Mouse (Mus musculus) lung, embryonic 16.5 days (tissue): ENCODE results near the gene Arhgef25. TPM values are rescaled to one million over a fixed set of nuclear protein-coding genes. Genes with fewer than 3 reads are reported as not detected.

Experiments
- ATAC-seq: fragments of 200-750 bp; cut with Nextera tagmentation; 2 replicates; pipeline ENCODE4 v1.8.0; 2017; ENCODE audit warnings: low read depth, mild to moderate bottlenecking, moderate library complexity
- H3K27ac ChIP-seq: fragments of 300-500 bp; sonication (generic); 2 replicates; pipeline ENCODE4 v1.5.1; 2014; ENCODE audit warnings: mild to moderate bottlenecking, control low read depth, low read length
- H3K27me3 ChIP-seq: fragments of 300-500 bp; sonication (generic); 2 replicates; pipeline ENCODE4 v1.6.1; 2014; ENCODE audit warnings: low read depth, low read length, mixed read lengths; ENCODE audit not compliant: control insufficient read depth, insufficient read depth
- H3K36me3 ChIP-seq: fragments of 300-500 bp; sonication (generic); 2 replicates; pipeline ENCODE4 v1.6.1; 2014; ENCODE audit warnings: low read length; ENCODE audit not compliant: control insufficient read depth, insufficient read depth
- H3K4me1 ChIP-seq: fragments of 300-500 bp; sonication (generic); replicated peaks from 2 replicates; pipeline ENCODE4 v1.6.1; 2014; ENCODE audit warnings: low read length, mixed read lengths; ENCODE audit not compliant: control insufficient read depth, insufficient read depth
- H3K4me2 ChIP-seq: fragments of 300-500 bp; sonication (generic); 2 replicates; pipeline ENCODE4 v1.6.1; 2014; ENCODE audit warnings: low read depth, low read length, control low read depth
- H3K4me3 ChIP-seq: fragments of 300-500 bp; sonication (generic); 2 replicates; pipeline ENCODE4 v1.5.1; 2014; ENCODE audit warnings: mild to moderate bottlenecking, low read length, control low read depth
- H3K9ac ChIP-seq: fragments of 300-500 bp; sonication (generic); 2 replicates; pipeline ENCODE4 v1.6.1; 2014; ENCODE audit warnings: low read length, control low read depth
- H3K9me3 ChIP-seq: fragments of 300-500 bp; sonication (generic); 2 replicates; pipeline ENCODE4 v1.6.1; 2016; ENCODE audit warnings: low read length; ENCODE audit not compliant: control insufficient read depth
- WGBS: fragments of 180-500 bp; shearing (Covaris S2); extraction: QIAGEN DNeasy Blood & Tissue Kit; methylation state at CpG from one replicate; pipeline ENCODE4 v1.1.7; 2014; 5-methylcytosine and 5-hydroxymethylcytosine counted together
- polyA plus RNA-seq: library from polyadenylated mRNA; unstranded; fragments of >200 nt; fragmentation: Nextera tagmentation; extraction: Ambion mirVana; gene quantifications from 2 replicates; pipeline ENCODE4 v1.2.1, GENCODE M21; 2015

Gene Arhgef25
- polyA plus RNA-seq, 1 experiment from 2014 or later, result 60.3 TPM

DNA sequence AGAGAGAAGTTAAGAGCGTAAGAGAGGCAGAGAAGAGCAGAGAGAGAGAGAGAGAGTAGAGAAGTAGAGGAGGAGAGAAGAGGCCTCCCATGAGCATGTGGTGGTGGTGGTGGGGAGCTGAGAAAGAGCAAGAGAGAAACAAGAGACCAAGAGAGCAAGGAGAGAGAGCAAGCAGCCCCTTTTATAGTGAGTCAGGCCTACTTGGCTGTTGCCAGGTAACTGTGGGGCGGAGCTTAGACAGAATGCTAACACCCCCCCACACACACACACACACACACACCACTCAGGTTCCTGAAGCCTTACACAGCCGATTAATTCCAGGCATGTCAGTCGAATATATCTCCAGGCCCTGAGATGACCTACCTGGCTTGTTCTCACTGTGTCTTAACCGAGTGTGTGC lies 44.6 kb downstream of the Arhgef25 start:
- H3K27ac ChIP-seq, result no peak overlapping the region
- no peaks in the 10 kb centered on the region for H3K27me3 ChIP-seq
- no peak overlapping the region for H3K4me3 ChIP-seq
- no peak overlapping the region for H3K4me2 ChIP-seq
- no peaks in the 10 kb centered on the region for H3K9me3 ChIP-seq
- no peaks in the 10 kb centered on the region for H3K36me3 ChIP-seq
- no peak for ATAC-seq
- no peak overlapping the region for H3K9ac ChIP-seq
- no peaks in the 10 kb centered on the region for H3K4me1 ChIP-seq
- 72% methylated on average over 5 of the region's 5 CpGs for WGBS

DNA sequence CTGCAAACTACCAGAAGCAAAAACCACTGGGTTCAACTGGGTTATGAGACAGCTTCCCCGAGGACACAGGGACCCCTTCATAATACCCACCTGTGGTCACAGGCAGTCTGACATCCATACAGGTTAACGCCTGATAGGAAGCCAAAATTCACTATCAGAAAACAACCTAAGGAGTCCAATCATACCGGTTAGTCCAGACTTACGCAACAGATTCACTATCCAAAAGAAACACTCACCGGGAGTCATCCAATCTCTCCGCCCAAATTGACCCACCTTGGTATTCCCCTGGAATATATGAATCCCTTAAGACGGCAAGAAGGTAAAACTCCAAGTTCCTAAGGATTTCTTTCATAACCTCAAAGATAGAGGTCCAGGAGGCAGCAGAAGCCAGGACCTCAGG lies 45.3 kb downstream of the Arhgef25 start:
- Histone ChIP-seq H3K4me3 (no peak overlapping the region), H3K4me2 (no peak overlapping the region), H3K36me3 (no peaks in the 10 kb centered on the region), H3K27me3 (no peaks in the 10 kb centered on the region), H3K9ac (no peak overlapping the region), H3K27ac (no peak overlapping the region), H3K4me1 (no peaks in the 10 kb centered on the region), H3K9me3 (no peaks in the 10 kb centered on the region)
- WGBS, result 85% methylated on average over 7 of the region's 7 CpGs
- ATAC-seq, result no peak

DNA sequence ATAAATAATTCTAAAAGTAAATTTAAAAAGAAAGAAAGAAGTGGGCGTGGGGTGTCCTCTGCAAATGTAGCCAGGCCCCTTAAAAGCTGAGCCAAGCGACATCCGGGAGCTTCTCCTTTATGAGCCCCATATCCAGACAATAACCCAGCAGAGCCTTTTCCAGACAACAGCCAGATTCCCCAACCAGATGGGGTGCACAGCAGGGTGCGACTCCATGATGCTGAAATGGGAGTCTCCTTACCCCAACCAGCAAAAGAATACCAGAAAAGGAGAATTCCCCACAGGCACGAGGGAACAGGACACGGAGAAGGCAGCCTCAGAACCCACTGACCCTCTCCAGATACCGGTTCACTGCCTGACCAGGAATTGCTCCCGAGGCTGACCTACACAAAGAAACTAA lies 46.7 kb downstream of the Arhgef25 start:
- ATAC-seq, result no peak
- 84% methylated on average over 8 of the region's 8 CpGs for WGBS

DNA sequence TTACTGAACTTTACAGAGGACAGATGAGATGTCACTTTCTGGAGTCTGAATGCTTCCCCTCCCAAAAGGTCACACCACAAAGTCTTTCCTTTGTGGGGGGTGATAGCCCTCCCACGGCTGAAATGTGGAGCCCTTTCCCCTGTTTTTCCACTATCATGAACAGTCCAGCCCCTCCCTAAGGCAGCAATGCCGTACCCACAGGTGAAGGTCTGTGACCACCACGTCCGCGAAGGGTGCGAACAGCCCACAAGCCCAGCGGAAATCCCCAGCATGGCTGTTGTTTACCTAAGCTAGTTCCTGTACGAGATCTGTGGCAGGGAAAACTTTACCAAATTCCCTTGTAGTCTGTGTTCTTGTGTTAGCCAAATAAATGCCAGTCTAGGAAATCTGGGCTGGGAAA lies 48.4 kb downstream of the Arhgef25 start:
- Histone ChIP-seq H3K4me2 (no peak overlapping the region), H3K9ac (no peak overlapping the region), H3K27me3 (no peaks in the 10 kb centered on the region), H3K9me3 (no peaks in the 10 kb centered on the region), H3K4me1 (no peaks in the 10 kb centered on the region), H3K4me3 (no peak overlapping the region), H3K36me3 (no peaks in the 10 kb centered on the region), H3K27ac (no peak overlapping the region)
- 44% methylated on average over 8 of the region's 8 CpGs for WGBS
- ATAC-seq, result no peak

More for the DNA sequence above, 46.7 kb downstream of the Arhgef25 start:
- Histone ChIP-seq H3K27me3 (no peaks in the 10 kb centered on the region), H3K36me3 (no peaks in the 10 kb centered on the region), H3K27ac (no peak overlapping the region), H3K4me3 (no peak overlapping the region), H3K9ac (no peak overlapping the region), H3K4me2 (no peak overlapping the region), H3K9me3 (no peaks in the 10 kb centered on the region), H3K4me1 (no peaks in the 10 kb centered on the region)

DNA sequence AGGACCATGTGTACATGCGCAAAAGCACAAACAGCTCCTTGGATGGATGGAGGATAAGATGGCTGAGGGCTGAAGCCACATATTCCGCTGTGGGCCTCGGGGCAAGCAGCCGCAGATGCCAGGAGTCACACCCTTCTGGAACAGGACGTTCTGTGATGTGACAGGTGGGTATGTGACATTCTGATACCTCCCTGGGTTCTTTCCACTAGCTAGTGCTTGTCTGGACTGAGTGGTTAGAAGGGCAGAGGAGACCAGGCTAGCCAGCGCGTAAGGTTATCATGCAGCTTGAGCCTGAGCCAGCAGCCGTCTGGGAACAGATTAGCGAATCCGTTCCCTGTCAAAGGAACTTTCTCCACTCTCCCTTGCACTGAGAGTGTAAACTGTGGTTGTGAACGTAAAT lies 48.9 kb downstream of the Arhgef25 start:
- no peaks in the 10 kb centered on the region for H3K36me3 ChIP-seq
- H3K27ac ChIP-seq, result no peak overlapping the region
- no peak overlapping the region for H3K9ac ChIP-seq
- no peak overlapping the region for H3K4me3 ChIP-seq
- no peaks in the 10 kb centered on the region for H3K4me1 ChIP-seq
- ATAC-seq, result no peak
- no peaks in the 10 kb centered on the region for H3K9me3 ChIP-seq
- WGBS, result 64% methylated on average over 11 of the region's 11 CpGs
- H3K27me3 ChIP-seq, result no peaks in the 10 kb centered on the region
- no peak overlapping the region for H3K4me2 ChIP-seq

DNA sequence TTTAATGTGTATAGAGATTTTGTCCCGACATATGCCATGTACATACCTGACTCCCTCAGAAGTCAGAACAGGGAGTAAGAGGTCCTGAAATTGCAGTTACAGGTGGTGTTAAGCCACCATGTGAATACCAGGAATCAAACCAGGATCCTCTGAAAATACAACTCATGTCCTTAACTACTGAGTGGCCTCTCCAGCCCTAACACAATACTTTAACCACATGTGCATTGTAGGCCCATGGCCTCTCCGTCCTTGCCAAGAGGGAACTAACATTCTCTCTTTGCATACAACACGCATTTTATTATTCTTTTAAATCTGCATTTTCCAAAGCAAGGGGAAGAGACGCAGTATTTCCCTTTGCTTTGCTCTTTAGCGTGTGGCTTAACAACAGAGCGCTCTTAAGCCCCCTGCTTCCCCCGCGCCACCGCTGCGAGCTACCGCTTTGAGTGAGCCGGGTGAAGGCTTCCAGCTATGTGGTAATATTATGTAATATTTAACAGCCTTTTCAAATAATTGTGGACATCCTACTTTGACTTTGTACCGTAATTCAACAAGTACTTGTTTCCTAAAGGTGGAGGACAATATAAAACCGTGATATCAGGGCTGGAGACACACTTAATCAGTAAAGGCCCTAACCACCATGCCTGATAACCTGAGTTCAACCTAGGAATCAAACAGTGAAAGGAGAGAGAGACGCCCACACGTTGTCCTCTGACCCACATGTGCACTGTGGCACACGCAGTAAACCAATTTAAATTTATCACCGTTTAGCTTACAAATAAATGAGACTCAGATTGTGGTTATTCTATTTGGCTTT lies 51.3 kb downstream of the Arhgef25 start:
- Histone ChIP-seq H3K9me3 (no peaks in the 10 kb centered on the region), H3K4me3 (no peak overlapping the region), H3K27ac (no peak overlapping the region), H3K9ac (no peak overlapping the region), H3K36me3 (no peaks in the 10 kb centered on the region), H3K4me1 (no peaks in the 10 kb centered on the region), H3K27me3 (no peaks in the 10 kb centered on the region), H3K4me2 (no peak overlapping the region)
- WGBS, result 70% methylated on average over 18 of the region's 18 CpGs
- ATAC-seq, result no peak

DNA sequence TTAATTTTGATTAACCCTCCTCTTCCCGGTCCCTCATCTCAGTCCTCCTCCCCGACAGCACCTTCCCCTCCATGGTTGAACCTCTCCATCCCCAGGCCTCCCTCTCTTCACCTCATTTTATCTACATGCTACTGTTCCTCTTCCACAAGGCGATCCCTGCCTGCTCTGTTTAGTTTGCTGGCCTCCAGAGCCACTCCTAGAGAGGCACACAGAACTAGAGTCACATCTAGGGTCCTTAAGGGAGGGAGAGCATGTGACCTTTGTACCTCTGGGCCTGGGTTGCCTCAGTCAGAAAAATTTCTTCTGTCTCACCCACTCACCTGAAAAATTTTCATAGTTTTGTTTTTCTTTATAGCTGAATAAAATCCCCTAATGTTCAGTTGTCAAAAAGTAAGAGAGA lies 52.0 kb downstream of the Arhgef25 start:
- Histone ChIP-seq H3K4me3 (no peak overlapping the region), H3K27ac (no peak overlapping the region), H3K36me3 (no peaks in the 10 kb centered on the region), H3K9me3 (no peaks in the 10 kb centered on the region), H3K4me1 (no peaks in the 10 kb centered on the region), H3K27me3 (no peaks in the 10 kb centered on the region), H3K9ac (no peak overlapping the region), H3K4me2 (no peak overlapping the region)
- no peak for ATAC-seq
- WGBS, result 68% methylated on average over 3 of the region's 3 CpGs

DNA sequence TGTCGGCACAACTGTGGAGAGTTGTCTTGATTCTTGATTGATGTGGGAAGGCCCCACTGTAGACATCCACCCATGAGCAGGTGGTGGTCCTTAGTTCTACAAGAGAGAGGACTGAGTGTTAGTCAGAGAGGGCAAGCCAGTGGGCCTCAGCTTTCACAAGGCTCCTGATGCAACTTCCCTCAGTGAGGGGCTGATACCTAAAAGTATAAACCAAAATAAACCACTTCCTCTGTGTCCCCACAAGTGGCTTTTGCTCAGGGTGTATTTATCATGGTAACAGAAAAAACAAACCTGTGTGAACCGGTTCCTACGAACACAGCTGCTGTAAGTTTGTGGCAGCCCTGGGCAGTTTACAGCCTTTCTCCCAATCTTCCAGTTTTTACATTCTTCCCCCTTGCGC lies 53.4 kb downstream of the Arhgef25 start:
- Histone ChIP-seq H3K27me3 (no peaks in the 10 kb centered on the region; the same call in 1 of the 2 replicates), H3K27ac (no peak overlapping the region), H3K9ac (no peak overlapping the region), H3K4me1 (no peaks in the 10 kb centered on the region), H3K4me3 (no peak overlapping the region), H3K4me2 (no peak overlapping the region), H3K9me3 (no peaks in the 10 kb centered on the region), H3K36me3 (no peaks in the 10 kb centered on the region)
- WGBS, result 61% methylated on average over 4 of the region's 4 CpGs
- no peak for ATAC-seq

DNA sequence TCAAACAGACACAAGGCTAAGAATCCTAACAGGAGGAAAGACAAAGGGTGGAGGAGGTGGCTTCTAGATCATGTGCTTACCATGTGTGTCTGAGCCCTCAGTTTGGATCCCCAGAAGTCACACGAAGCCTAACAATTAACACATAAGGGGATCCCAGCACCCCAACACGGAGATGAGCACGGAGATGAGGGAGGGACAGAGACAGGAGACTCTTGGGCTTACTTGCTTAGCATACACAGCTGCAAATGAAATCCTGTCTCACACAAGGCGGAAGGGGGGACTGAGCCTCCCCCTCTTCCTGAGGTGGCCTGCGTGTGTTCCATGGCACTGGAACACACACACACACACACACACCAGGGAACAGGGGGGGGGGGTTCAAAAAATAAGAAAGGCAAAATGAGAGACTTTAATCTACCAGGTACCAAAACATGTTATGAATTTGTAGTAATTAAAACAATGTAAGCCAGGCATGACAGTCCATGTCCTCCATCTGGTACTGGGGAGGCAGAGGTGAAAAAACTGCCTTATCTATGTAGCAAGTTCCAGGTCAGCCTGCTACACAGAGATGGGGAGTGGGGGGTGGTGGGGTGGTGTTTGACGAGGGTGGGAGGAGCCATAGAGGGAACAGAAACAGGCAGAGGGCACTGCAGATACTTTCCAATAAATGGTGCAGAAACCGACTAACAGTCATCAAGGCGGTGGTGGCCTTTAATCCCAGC lies 54.6 kb downstream of the Arhgef25 start:
- no peak for ATAC-seq
- WGBS, result 29% methylated on average over 8 of the region's 8 CpGs
- no peak overlapping the region for H3K27ac ChIP-seq
- H3K4me1 ChIP-seq, result no peaks in the 10 kb centered on the region
- no peaks in the 10 kb centered on the region; the same call in 1 of the 2 replicates for H3K27me3 ChIP-seq
- no peak overlapping the region for H3K4me3 ChIP-seq
- H3K36me3 ChIP-seq, result no peaks in the 10 kb centered on the region
- H3K4me2 ChIP-seq, result no peak overlapping the region
- H3K9me3 ChIP-seq, result no peaks in the 10 kb centered on the region
- H3K9ac ChIP-seq, result no peak overlapping the region
